Mouse (Mus musculus) heart, adult 2 months (tissue): ENCODE measurements around the gene Gtf2f2.

Experiments used
- CTCF ChIP-seq: fragments of 200-600 bp; IDR thresholded peaks from 2 replicates; pipeline ENCODE4 v1.8.1; 2022; ENCODE audit warnings: antibody characterized with exemption, mild to moderate bottlenecking, moderate library complexity
- EP300 ChIP-seq: fragments of 200-500 bp; IDR thresholded peaks from 2 replicates; pipeline ENCODE4 v1.6.1; 2011; ENCODE audit warnings: low read depth, low read length, control low read depth; ENCODE audit not compliant: insufficient read depth
- POLR2A ChIP-seq: fragments of 200-500 bp; IDR thresholded peaks from 2 replicates; pipeline ENCODE4 v1.6.1; 2011; ENCODE audit warnings: mild to moderate bottlenecking, low read depth, low read length, control low read depth; ENCODE audit not compliant: insufficient read depth

GRCm38 (mm10) chr14:75900793-75901499 is 109.7 kb downstream of the Gtf2f2 start:
- TF ChIP-seq CTCF (no peak), POLR2A (no peak), EP300 (no peak)
